Mouse (Mus musculus) testis, adult 2 months (tissue): ENCODE data around the gene Eif2d.

Source experiments
- CTCF ChIP-seq: fragments of 200-500 bp; IDR thresholded peaks from 2 replicates; pipeline ENCODE4 v1.5.1; 2012; ENCODE audit warnings: low read depth, mild to moderate bottlenecking, inconsistent platforms, low read length, moderate library complexity; ENCODE audit not compliant: control insufficient read depth, insufficient read depth, insufficient replicate concordance
- POLR2A ChIP-seq: fragments of 200-500 bp; IDR thresholded peaks from 2 replicates; pipeline ENCODE4 v1.6.1; 2012; ENCODE audit warnings: low read depth, mild to moderate bottlenecking, inconsistent platforms, low read length, moderate library complexity; ENCODE audit not compliant: control insufficient read depth

GRCm38 (mm10) chr1:131134231-131134630 lies 18.8 kb upstream of the Eif2d start:
- TF ChIP-seq CTCF, result no peak
- no peak for TF ChIP-seq POLR2A
